Mouse (Mus musculus) hindbrain, embryonic 15.5 days (tissue): Measurements from ENCODE around the gene Vps37d. TPM values are rescaled to one million over a fixed set of nuclear protein-coding genes. Genes with fewer than 3 reads are reported as not detected.

Experiments
- ATAC-seq: fragments of 200-750 bp; cut with Nextera tagmentation; 2 replicates; pipeline ENCODE4 v1.8.0; 2017; ENCODE audit warnings: low read depth, moderate number of reproducible peaks, moderate TSS enrichment; ENCODE audit not compliant: low FRiP score
- H3K27ac ChIP-seq: fragments of 300-500 bp; sonication (generic); replicated peaks from 2 replicates; pipeline ENCODE4 v1.5.1; 2015; ENCODE audit warnings: mild to moderate bottlenecking, inconsistent platforms
- H3K27me3 ChIP-seq: fragments of 300-500 bp; sonication (generic); 2 replicates; pipeline ENCODE4 v1.6.1; 2015; ENCODE audit warnings: control low read depth, inconsistent platforms
- H3K36me3 ChIP-seq: fragments of 300-500 bp; sonication (generic); 2 replicates; pipeline ENCODE4 v1.6.1; 2015; ENCODE audit warnings: control low read depth, inconsistent platforms
- H3K4me1 ChIP-seq: fragments of 300-500 bp; sonication (generic); replicated peaks from 2 replicates; pipeline ENCODE4 v1.6.1; 2015; ENCODE audit warnings: control low read depth, inconsistent platforms
- H3K4me2 ChIP-seq: fragments of 300-500 bp; sonication (generic); 2 replicates; pipeline ENCODE4 v1.6.1; 2015; ENCODE audit warnings: moderate library complexity, mild to moderate bottlenecking, inconsistent platforms
- H3K4me3 ChIP-seq: fragments of 300-500 bp; sonication (generic); 2 replicates; pipeline ENCODE4 v1.5.1; 2015; ENCODE audit warnings: mild to moderate bottlenecking, inconsistent platforms
- H3K9ac ChIP-seq: fragments of 300-500 bp; sonication (generic); 2 replicates; pipeline ENCODE4 v1.6.1; 2015; ENCODE audit warnings: inconsistent platforms
- H3K9me3 ChIP-seq: fragments of 300-500 bp; sonication (generic); 2 replicates; pipeline ENCODE4 v1.6.1; 2016; ENCODE audit warnings: control low read depth, inconsistent platforms
- WGBS: fragments of 180-500 bp; shearing (Covaris S2); methylation state at CpG from one replicate; pipeline ENCODE4 v1.1.7; 2015; 5-methylcytosine and 5-hydroxymethylcytosine counted together
- polyA plus RNA-seq: library from polyadenylated mRNA; unstranded; fragments of >200 nt; fragmentation: Nextera tagmentation; extraction: Ambion mirVana; gene quantifications from 2 replicates; pipeline ENCODE4 v1.2.1, GENCODE M21; 2015

The Vps37d gene
- polyA plus RNA-seq, 1 experiment from 2014 or later, result 43.0 TPM

- Histone ChIP-seq H3K4me3 (no peak overlapping the region), H3K36me3 (peaks cover 16% of the 10 kb centered on the region; the same call in 1 of the 2 replicates), H3K9me3 (no peaks in the 10 kb centered on the region), H3K27me3 (no peaks in the 10 kb centered on the region), H3K4me1 (no peaks in the 10 kb centered on the region), H3K4me2 (no peak overlapping the region), H3K27ac (no peak overlapping the region), H3K9ac (no peak overlapping the region)
- ATAC-seq, result no peak
- WGBS, result 88% methylated on average over 11 of the region's 11 CpGs
Measured at GRCm38 (mm10) chr5:135040777-135041176, 37.3 kb downstream of the Vps37d start.

- Histone ChIP-seq H3K9me3 (no peaks in the 10 kb centered on the region), H3K27ac (no peak overlapping the region), H3K36me3 (peaks cover 10% of the 10 kb centered on the region; the same call in 1 of the 2 replicates), H3K9ac (no peak overlapping the region), H3K4me1 (no peaks in the 10 kb centered on the region), H3K27me3 (no peaks in the 10 kb centered on the region), H3K4me3 (no peak overlapping the region), H3K4me2 (no peak overlapping the region)
- 0 out of 2 replicates have a peak, but pooled peaks have one; percentile 17 for ATAC-seq
- WGBS, result 41% methylated on average over 6 of the region's 6 CpGs
Measured at GRCm38 (mm10) chr5:135040059-135040458, 38.0 kb downstream of the Vps37d start.

GRCm38 (mm10) chr5:135039541-135039940 is 38.5 kb downstream of the Vps37d start:
- no peaks in the 10 kb centered on the region for H3K4me1 ChIP-seq
- WGBS, result 87% methylated on average over 9 of the region's 9 CpGs
- no peak overlapping the region for H3K4me2 ChIP-seq
- no peak overlapping the region for H3K9ac ChIP-seq
- no peak overlapping the region for H3K27ac ChIP-seq
- H3K27me3 ChIP-seq, result no peaks in the 10 kb centered on the region
- H3K4me3 ChIP-seq, result no peak overlapping the region
- ATAC-seq, result no peak
- no peaks in the 10 kb centered on the region for H3K9me3 ChIP-seq
- H3K36me3 ChIP-seq, result peaks cover 7% of the 10 kb centered on the region; the same call in 1 of the 2 replicates

DNA sequence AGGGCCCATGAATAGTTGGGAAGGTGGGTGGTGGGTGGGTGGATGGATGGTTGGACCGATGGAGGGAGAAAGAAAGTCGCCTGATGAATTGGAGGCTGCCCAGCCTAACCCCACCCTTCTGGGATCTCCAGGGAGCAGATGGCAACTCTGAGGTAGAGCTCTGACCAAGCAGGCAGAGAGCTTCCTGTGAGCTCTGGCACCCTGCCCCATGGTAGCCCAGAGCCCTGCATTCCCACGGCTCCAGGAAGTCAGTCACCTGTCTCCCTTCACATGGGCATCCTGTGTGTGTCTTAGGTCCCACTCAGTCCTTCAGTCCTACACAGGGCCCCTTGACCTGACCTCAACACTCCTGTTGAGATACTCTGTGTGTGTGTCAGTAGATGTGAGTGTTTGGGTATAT is 40.1 kb downstream of the Vps37d start:
- no peak for ATAC-seq
- 93% methylated on average over 3 of the region's 3 CpGs for WGBS
- Histone ChIP-seq H3K4me2 (no peak overlapping the region), H3K4me3 (no peak overlapping the region), H3K27ac (no peak overlapping the region), H3K36me3 (peaks cover 3% of the 10 kb centered on the region; the same call in 1 of the 2 replicates), H3K27me3 (no peaks in the 10 kb centered on the region), H3K9me3 (no peaks in the 10 kb centered on the region), H3K4me1 (no peaks in the 10 kb centered on the region), H3K9ac (no peak overlapping the region)

DNA sequence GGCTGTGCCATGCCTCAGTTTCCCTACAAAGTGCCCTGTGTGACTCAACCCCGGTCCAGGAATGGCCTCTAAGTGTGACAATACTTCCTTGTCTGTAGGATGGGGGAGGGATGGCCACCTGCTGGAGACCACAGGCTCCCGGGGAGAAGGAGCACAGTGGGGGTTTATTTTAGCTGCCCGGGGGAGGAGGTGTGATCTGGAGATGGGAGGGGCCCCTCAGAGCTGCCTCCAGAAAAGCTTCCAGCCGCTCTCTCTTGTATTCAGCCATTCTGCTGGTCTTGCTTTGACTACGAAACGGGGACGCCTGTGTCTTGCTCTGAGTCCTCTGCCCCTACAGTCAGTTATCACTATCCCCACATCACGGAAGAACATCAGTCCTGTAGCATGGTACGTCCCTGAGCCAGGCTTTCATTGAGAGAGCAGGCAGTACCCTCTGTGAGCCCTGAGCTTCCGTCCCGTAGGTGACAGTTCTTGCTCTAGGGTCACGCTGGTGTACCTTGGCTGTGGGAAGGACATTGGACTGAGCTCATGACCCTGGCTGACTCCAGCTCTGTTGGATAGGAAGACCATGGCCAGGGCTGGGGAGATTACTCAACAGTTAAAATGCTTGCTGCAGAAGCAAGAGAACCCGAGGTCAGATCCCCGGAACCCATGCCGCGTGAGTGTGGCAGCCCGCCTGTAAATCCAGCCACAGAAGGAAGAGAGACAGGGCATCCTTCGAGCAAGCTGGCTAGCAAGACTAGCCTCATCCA is 42.3 kb downstream of the Vps37d start:
- WGBS, result 66% methylated on average over 18 of the region's 18 CpGs
- H3K9ac ChIP-seq, result no peak overlapping the region
- no peak overlapping the region for H3K27ac ChIP-seq
- H3K4me1 ChIP-seq, result no peaks in the 10 kb centered on the region
- ATAC-seq, result no peak
- H3K36me3 ChIP-seq, result peaks cover 3% of the 10 kb centered on the region; the same call in 1 of the 2 replicates
- H3K4me2 ChIP-seq, result no peak overlapping the region
- no peak overlapping the region for H3K4me3 ChIP-seq
- no peaks in the 10 kb centered on the region for H3K9me3 ChIP-seq
- H3K27me3 ChIP-seq, result no peaks in the 10 kb centered on the region

- Histone ChIP-seq H3K27me3 (no peaks in the 10 kb centered on the region), H3K9ac (no peak overlapping the region), H3K27ac (no peak overlapping the region), H3K36me3 (no peaks in the 10 kb centered on the region; the same call in 1 of the 2 replicates), H3K4me2 (no peak overlapping the region), H3K4me1 (peaks cover under 1% of the 10 kb centered on the region; the same call in 1 of the 2 replicates), H3K9me3 (no peaks in the 10 kb centered on the region), H3K4me3 (no peak overlapping the region)
- 98% methylated on average over 2 of the region's 2 CpGs for WGBS
- ATAC-seq, result no peak
Measured at GRCm38 (mm10) chr5:135034593-135034992, 43.5 kb downstream of the Vps37d start.

- H3K27me3 ChIP-seq, result no peaks in the 10 kb centered on the region
- no peak overlapping the region for H3K4me3 ChIP-seq
- no peak overlapping the region for H3K9ac ChIP-seq
- H3K36me3 ChIP-seq, result no peaks in the 10 kb centered on the region
- whole genome bisulfite sequencing, result 93% methylated on average over 5 of the region's 5 CpGs
- H3K9me3 ChIP-seq, result no peaks in the 10 kb centered on the region
- H3K27ac ChIP-seq, result no peak overlapping the region
- H3K4me2 ChIP-seq, result no peak overlapping the region
- no peak for ATAC-seq
- peaks cover 13% of the 10 kb centered on the region for H3K4me1 ChIP-seq
Measured at GRCm38 (mm10) chr5:135032581-135032980, 45.5 kb downstream of the Vps37d start.

DNA sequence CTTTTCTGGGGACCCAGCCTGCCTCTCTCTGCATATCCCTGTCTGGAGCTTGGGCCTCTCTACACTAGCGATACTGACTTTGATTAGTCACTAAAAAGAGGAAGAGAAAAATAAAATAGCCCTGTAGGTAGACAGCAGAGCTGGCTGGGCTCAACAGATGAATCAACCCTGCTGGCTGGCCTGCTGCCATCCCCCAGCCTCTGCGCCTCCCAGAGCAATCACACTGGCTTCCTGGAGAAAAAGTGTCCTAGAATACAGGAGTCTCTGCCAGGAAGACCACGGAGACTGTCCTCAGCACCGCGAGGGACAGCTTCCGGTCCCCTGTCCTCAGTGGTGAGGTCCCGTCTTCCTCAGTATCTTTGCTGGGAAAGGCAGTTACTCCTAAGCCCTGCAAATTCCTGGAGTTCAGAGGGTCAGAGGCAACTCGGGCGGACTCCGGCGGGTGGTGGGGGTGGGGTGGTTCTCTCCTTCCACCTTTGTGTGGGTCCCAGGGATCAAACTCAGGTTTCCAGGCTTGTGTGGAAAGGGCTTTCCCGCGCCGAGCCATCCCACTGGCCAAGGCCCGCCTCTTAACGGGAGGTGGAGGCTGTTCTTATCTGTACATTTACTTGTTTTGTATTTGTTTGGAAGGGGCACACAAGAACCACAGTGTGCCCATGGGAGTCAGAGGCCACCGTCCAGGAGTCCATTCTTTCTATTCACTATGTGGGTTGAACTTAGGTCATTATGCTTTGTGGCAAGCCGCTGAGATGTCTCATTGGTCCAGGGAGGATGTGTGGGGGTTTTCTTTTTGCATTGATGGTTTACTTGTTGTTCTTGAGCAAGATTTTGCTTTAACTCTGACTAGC is 48.8 kb downstream of the Vps37d start:
- H3K4me3 ChIP-seq, result no peak overlapping the region
- no peak overlapping the region; the same call in 1 of the 2 replicates for H3K27ac ChIP-seq
- no peak for ATAC-seq
- peaks cover 31% of the 10 kb centered on the region for H3K4me1 ChIP-seq
- no peaks in the 10 kb centered on the region for H3K9me3 ChIP-seq
- 48% methylated on average over 18 of the region's 18 CpGs for WGBS
- peak overlapping the region; percentile 22 for H3K4me2 ChIP-seq
- H3K9ac ChIP-seq, result no peak overlapping the region
- H3K36me3 ChIP-seq, result no peaks in the 10 kb centered on the region
- H3K27me3 ChIP-seq, result no peaks in the 10 kb centered on the region

GRCm38 (mm10) chr5:135025899-135026298 is 52.2 kb downstream of the Vps37d start:
- Histone ChIP-seq H3K27ac (no peak overlapping the region), H3K9ac (no peak overlapping the region), H3K36me3 (no peaks in the 10 kb centered on the region), H3K9me3 (no peaks in the 10 kb centered on the region), H3K4me3 (no peak overlapping the region), H3K4me2 (peak overlapping the region; percentile 98; the same call in 1 of the 2 replicates), H3K27me3 (no peaks in the 10 kb centered on the region), H3K4me1 (peaks cover 54% of the 10 kb centered on the region)
- 22% methylated on average over 7 of the region's 7 CpGs for WGBS
- ATAC-seq, result no peak

DNA sequence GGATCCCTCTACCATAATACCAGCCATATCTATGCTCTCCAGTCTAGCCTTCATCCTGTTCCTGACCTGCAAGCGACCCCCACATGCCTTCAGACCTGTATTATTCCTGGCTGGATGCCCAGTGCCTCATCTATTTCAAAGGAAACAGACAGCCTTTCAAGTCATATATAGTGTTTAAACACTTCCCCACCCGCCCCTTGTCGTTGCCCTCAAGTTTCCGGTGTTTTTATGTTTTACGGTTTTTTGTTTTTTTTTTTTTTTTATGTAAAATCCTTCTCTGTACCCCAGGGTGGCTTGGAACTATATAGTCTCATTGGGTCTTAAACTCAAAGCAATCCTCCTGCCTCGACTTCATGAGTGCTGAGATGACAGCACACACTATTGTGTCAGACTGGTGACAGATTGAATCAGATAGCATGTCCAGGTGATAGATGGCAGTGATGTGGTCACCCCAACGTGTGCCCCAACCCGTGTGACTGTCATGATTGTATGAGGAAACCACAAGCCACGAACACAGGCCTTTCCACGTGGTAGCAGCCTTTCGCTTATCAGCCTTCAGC is 53.3 kb downstream of the Vps37d start:
- Histone ChIP-seq H3K4me1 (peaks cover 54% of the 10 kb centered on the region), H3K4me2 (peak overlapping the region; percentile 98), H3K27ac (no peak overlapping the region), H3K9ac (peak overlapping the region; percentile 83; the same call in 1 of the 2 replicates), H3K36me3 (no peaks in the 10 kb centered on the region), H3K9me3 (no peaks in the 10 kb centered on the region), H3K27me3 (no peaks in the 10 kb centered on the region), H3K4me3 (peak overlapping the region; percentile 83)
- WGBS, result 74% methylated on average over 11 of the region's 11 CpGs
- ATAC-seq, result no peak

DNA sequence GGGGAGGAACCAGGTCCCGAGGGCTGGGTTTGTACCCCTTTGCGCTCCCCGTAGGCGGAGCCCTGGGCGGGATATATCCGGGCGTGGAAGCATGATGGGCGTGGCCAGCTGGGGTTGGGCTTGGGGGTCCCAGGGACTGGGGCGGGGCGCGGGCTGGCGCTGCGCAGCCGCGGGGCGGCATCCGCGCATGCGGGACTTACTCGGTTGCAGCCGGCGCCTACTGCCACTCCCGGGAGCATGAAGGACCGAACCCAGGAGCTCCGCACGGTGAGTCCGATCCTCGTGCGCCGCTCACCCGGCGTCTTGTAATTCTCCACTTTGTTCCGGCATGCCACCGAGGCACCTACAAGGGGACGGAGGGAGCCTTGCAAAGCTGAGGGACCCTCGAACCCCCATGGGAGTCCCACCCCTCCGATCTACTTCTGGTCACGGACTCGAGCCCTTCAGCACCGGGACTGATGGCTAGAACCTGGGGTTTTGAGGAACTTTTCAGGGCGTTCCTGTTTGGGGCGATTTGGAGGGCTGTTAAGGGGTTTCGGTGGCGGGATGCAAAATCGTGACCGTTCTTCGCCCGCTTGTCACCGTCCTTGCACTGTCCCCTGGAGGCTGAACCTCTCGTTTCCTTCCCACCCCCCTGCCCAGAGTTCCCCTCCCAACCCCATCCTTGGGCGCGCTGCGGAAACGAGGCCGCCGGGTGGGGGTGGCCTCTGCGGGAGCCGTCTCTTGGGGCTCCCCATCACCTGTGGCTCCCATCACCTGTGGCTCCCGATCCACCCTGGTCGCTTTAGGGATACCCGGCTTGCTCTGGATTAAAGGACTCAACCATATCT is 54.5 kb downstream of the Vps37d start, which contains the start of gene Stx1a:
Gene Stx1a (plus strand): TSS at position 139 of the 830 bp plus-strand sequence.
- no peaks in the 10 kb centered on the region for H3K27me3 ChIP-seq
- ATAC-seq, result peak; percentile 91
- peak within 1 kb of the TSS; percentile 83 for H3K4me3 ChIP-seq
- H3K9ac ChIP-seq, result peak within 1 kb of the TSS; percentile 83
- H3K36me3 ChIP-seq, result no peaks in the 10 kb centered on the region
- peak within 1 kb of the TSS; percentile 45 for H3K27ac ChIP-seq
- no peaks in the 10 kb centered on the region for H3K9me3 ChIP-seq
- under 1% methylated on average over 61 of the region's 61 CpGs for WGBS
- peak within 1 kb of the TSS; percentile 98 for H3K4me2 ChIP-seq
- peaks cover 44% of the 10 kb centered on the region for H3K4me1 ChIP-seq
